ENCODE assay signal across 22 mouse cellular contexts in genomic region chr13:49090176-49090575, GRCm38 (mm10).
"Had no signal": no experiment of that assay in that cellular context is flagged by ENCODE, and none has a peak within 500 bp of the region (broad histone marks: within the 10 kb centered on the region; RNA-seq: fewer than 3 reads in every experiment).

No protein-coding gene starts in this region.

- H3K4me1 ChIP-seq: limb, embryonic 10.5 days; limb, embryonic 13.5 days; liver, embryonic 12.5 days; liver, embryonic 15.5 days; lung, embryonic 15.5 days; midbrain, embryonic 12.5 days; midbrain, embryonic 15.5 days; neural tube, embryonic 12.5 days had no signal

- H3K27me3 ChIP-seq: limb, embryonic 13.5 days; liver, embryonic 12.5 days; liver, embryonic 15.5 days; lung, embryonic 15.5 days; midbrain, embryonic 12.5 days; midbrain, embryonic 15.5 days; neural tube, embryonic 12.5 days; neural tube, embryonic 15.5 days had no signal

- ATAC-seq: intestine, embryonic 16.5 days; liver, embryonic 12.5 days; midbrain, embryonic 15.5 days had no signal

- DNase-seq: kidney, adult 18-20 months; kidney, adult 9 months; kidney, postnatal 25 days; layer of hippocampus, adult 9-11 months; liver; lung, adult 18-20 months; lung, postnatal 10 days; lung, postnatal 36 days; right cerebral cortex, adult 18-20 months had no signal

- H3K4me3 ChIP-seq: layer of hippocampus, adult 2 months; limb, embryonic 10.5 days; limb, embryonic 13.5 days; liver, embryonic 12.5 days; liver, embryonic 15.5 days; lung, embryonic 15.5 days; megakaryocyte, embryonic 14.5 days; midbrain, embryonic 12.5 days; midbrain, embryonic 15.5 days; neural tube, embryonic 12.5 days; neural tube, embryonic 15.5 days had no signal

- H3K9me3 ChIP-seq: limb, embryonic 10.5 days; limb, embryonic 13.5 days; liver, embryonic 12.5 days; liver, embryonic 15.5 days; lung, embryonic 15.5 days; midbrain, embryonic 12.5 days; midbrain, embryonic 15.5 days; neural tube, embryonic 12.5 days; neural tube, embryonic 15.5 days had no signal

- H3K27ac ChIP-seq: kidney, postnatal 0 days; layer of hippocampus, adult 2 months; limb, embryonic 10.5 days; limb, embryonic 13.5 days; liver, embryonic 12.5 days; liver, embryonic 15.5 days; lung, embryonic 15.5 days; midbrain, embryonic 12.5 days; midbrain, embryonic 15.5 days; neural tube, embryonic 12.5 days; neural tube, embryonic 15.5 days had no signal

- H3K9ac ChIP-seq: limb, embryonic 13.5 days; liver, embryonic 12.5 days; liver, embryonic 15.5 days; lung, embryonic 15.5 days; midbrain, embryonic 12.5 days; midbrain, embryonic 15.5 days; neural tube, embryonic 12.5 days; neural tube, embryonic 15.5 days had no signal

- H3K4me2 ChIP-seq: limb, embryonic 13.5 days; liver, embryonic 12.5 days; liver, embryonic 15.5 days; lung, embryonic 15.5 days; midbrain, embryonic 12.5 days; midbrain, embryonic 15.5 days; neural tube, embryonic 12.5 days; neural tube, embryonic 15.5 days had no signal

- H3K36me3 ChIP-seq: limb, embryonic 10.5 days; liver, embryonic 12.5 days; liver, embryonic 15.5 days; lung, embryonic 15.5 days had no signal
